Mouse (Mus musculus): ENCODE results near the gene Stat2. TPM values are rescaled to one million over a fixed set of nuclear protein-coding genes. Genes with fewer than 3 reads are reported as not detected.

Gene Stat2
- polyA plus RNA-seq, 1 experiment from 2014 or later = 16.7 TPM

DNA sequence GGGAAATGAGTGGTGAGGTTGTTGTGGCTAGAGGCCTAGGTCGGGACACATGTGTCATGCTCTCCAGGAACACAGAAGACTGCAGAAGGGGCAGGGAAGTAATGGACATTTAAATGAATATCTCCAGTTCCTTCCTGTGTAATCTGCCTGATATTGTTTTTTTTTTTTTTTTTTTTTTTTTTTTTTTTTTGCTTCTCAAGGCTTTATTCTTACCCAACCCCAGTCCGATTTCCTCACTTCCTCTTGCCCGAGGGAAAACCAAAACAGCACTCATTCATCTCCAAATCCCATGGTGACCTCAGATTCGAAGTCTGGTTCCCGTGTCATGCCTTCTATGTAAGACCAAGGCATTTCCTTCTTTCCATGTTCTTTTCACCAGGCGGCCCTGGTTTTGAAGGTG lies 27.9 kb downstream of the Stat2 start:
- no peak overlapping the region for H3K4me3 ChIP-seq (ENCODE audit: low read depth, low read length)
- H3K9me3 ChIP-seq (ENCODE audit: control insufficient read depth, low read length) = no peaks in the 10 kb centered on the region
- H3K27me3 ChIP-seq (ENCODE audit: control insufficient read depth, insufficient read depth, low read length) = no peaks in the 10 kb centered on the region
- 75% methylated on average over 6 of the region's 6 CpGs for WGBS
- H3K27ac ChIP-seq (ENCODE audit: low read depth, low read length) = no peak overlapping the region
- no peak overlapping the region for H3K9ac ChIP-seq (ENCODE audit: low read length)
- DNase-seq (ENCODE audit: low spot score, missing footprints) = no peak
- H3K4me1 ChIP-seq (ENCODE audit: control insufficient read depth, insufficient read depth, low read length) = peaks cover 5% of the 10 kb centered on the region
- no peaks in the 10 kb centered on the region for H3K36me3 ChIP-seq (ENCODE audit: control insufficient read depth, insufficient read depth, low read length)
- H3K4me2 ChIP-seq = no peak overlapping the region
- ATAC-seq (ENCODE audit: low FRiP score) = no peak

DNA sequence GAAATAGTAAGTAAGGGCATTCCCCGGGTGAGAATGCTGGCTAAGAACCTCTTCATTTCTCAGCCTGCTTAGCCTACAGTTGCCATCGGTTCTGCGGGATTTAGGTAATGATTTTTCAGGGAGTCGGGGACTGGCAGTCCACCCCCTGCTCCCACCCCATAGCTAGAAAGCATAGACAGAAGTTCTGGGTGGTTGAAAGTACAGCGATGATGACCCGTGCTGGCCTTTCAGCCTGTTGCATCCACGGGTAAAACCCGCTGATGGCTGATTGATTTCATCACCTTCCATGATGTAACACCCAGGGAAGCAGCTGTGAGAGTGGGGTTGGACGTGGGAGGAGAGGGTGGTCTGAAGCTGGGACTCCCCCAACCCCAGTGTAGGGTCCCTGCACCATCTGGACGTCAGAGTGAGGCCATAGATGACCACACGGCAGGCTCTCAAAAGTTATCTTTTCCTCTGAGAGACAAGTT lies 28.4 kb downstream of the Stat2 start, which contains the start of gene Il23a:
Gene Il23a, minus strand, starts transcription at position 51 of the 470 bp plus-strand sequence.
- Histone ChIP-seq H3K4me1 (ENCODE audit: control insufficient read depth, insufficient read depth, low read length) (peaks cover 5% of the 10 kb centered on the region), H3K4me2 (no peak within 1 kb of the TSS), H3K27me3 (ENCODE audit: control insufficient read depth, insufficient read depth, low read length) (no peaks in the 10 kb centered on the region), H3K9ac (ENCODE audit: low read length) (no peak within 1 kb of the TSS), H3K27ac (ENCODE audit: low read depth, low read length) (no peak within 1 kb of the TSS), H3K9me3 (ENCODE audit: control insufficient read depth, low read length) (no peaks in the 10 kb centered on the region), H3K36me3 (ENCODE audit: control insufficient read depth, insufficient read depth, low read length) (no peaks in the 10 kb centered on the region), H3K4me3 (ENCODE audit: low read depth, low read length) (no peak within 1 kb of the TSS)
- ATAC-seq (ENCODE audit: low FRiP score) (no peak), DNase-seq (ENCODE audit: low spot score, missing footprints) (no peak)
- WGBS = 83% methylated on average over 11 of the region's 11 CpGs

DNA sequence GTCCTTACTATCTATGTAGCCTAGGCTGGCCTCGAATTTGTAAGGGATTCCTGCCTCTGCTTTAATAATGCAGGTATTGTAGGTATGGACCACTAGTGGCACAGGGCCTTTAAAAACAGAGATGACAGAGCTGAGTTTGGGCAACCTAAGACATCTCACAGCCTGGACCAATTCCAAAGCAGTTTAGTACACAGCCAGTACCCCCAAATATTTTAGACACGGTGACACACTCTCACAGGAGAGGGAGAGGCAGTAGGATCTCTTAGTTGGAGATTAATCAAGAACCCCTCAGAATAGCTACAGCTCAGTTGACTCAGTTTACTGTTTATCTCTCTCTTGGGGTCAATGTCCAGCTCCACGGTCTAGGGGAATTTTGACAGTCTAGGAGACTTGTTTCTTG lies 32.0 kb downstream of the Stat2 start:
- no peaks in the 10 kb centered on the region for H3K27me3 ChIP-seq (ENCODE audit: control insufficient read depth, insufficient read depth, low read length)
- H3K4me3 ChIP-seq (ENCODE audit: low read depth, low read length) = peak overlapping the region; percentile 40
- ATAC-seq (ENCODE audit: low FRiP score) = no peak
- DNase-seq (ENCODE audit: low spot score, missing footprints) = no peak
- peak overlapping the region; percentile 73 for H3K9ac ChIP-seq (ENCODE audit: low read length)
- peak overlapping the region; percentile 52 for H3K27ac ChIP-seq (ENCODE audit: low read depth, low read length)
- H3K36me3 ChIP-seq (ENCODE audit: control insufficient read depth, insufficient read depth, low read length) = no peaks in the 10 kb centered on the region
- peak overlapping the region; percentile 65 for H3K4me2 ChIP-seq
- 46% methylated on average over 3 of the region's 3 CpGs for WGBS
- H3K9me3 ChIP-seq (ENCODE audit: control insufficient read depth, low read length) = no peaks in the 10 kb centered on the region
- peaks cover 11% of the 10 kb centered on the region for H3K4me1 ChIP-seq (ENCODE audit: control insufficient read depth, insufficient read depth, low read length)

DNA sequence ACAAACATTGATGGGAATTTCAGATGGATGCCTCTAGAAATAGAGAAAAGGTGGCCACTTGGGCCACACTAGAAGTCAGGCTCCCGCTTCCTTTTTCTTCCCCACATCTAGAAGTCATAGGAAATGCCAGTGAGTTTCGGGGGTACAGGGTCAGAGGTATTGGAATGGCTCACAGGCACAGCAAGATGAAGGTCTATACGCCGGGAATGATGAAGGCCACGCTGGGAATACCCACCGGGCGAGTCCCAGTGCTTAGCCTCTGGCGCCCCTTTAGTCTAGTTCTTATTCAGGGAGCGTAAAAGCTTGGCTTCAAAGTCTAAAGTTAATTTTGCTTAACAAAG lies 32.4 kb downstream of the Stat2 start:
- Histone ChIP-seq H3K9ac (ENCODE audit: low read length) (peak overlapping the region; percentile 73), H3K4me3 (ENCODE audit: low read depth, low read length) (peak overlapping the region; percentile 40), H3K9me3 (ENCODE audit: control insufficient read depth, low read length) (no peaks in the 10 kb centered on the region), H3K27me3 (ENCODE audit: control insufficient read depth, insufficient read depth, low read length) (no peaks in the 10 kb centered on the region), H3K27ac (ENCODE audit: low read depth, low read length) (peak overlapping the region; percentile 52), H3K36me3 (ENCODE audit: control insufficient read depth, insufficient read depth, low read length) (no peaks in the 10 kb centered on the region), H3K4me2 (peak overlapping the region; percentile 65), H3K4me1 (ENCODE audit: control insufficient read depth, insufficient read depth, low read length) (peaks cover 11% of the 10 kb centered on the region)
- 0% methylated on average over 9 of the region's 9 CpGs for WGBS
- ATAC-seq (ENCODE audit: low FRiP score) (peak; percentile 59), DNase-seq (ENCODE audit: low spot score, missing footprints) (no peak)

DNA sequence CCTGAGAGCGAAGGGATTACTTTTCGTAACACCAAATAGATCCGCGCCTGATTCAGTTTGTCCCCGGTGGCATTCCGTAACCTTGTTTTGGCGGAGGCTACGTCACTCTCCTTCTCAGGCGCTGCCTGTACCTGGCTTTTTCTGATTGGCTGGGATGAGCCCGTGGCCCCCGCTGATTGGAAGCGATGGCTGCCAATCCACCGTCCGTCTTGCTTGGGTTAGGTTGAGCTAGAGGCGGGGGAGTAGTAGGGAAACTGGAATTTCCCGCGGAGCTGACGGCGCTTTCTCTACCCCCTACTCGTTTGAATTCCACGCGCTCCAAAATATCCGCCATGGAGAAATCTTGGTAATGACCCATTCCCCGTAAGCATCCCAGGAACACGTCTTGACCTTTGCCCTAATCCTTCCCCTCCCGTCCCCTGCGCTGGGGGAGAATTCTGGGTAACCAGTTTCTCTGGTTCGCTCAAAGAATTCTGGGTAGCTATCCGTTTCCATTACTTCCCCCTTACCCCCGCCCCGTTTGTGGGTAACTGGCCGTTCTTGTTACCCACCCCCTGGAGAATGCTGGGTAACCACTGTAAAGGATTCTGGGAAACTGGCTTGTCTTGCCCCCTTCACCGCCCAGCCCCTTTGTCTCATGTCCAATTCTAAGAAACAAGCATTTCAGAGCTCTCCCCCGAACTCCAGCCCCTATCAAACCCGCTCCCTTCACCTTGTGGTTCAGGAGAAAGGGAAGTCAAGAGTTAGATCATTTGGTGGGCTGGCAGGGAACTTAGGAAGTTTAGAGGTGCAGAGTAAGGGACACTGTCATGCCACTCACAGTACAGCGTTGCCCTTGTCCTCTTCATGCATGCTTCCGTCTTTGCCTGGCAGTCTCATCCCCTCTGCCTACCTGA lies 33.0 kb downstream of the Stat2 start, which contains the start of gene Pan2:
Gene Pan2, plus strand, starts transcription at position 210 of the 896 bp plus-strand sequence.
- H3K27me3 ChIP-seq (ENCODE audit: control insufficient read depth, insufficient read depth, low read length) = no peaks in the 10 kb centered on the region
- H3K4me3 ChIP-seq (ENCODE audit: low read depth, low read length) = peak within 1 kb of the TSS; percentile 40
- 3% methylated on average over 37 of the region's 37 CpGs for WGBS
- peak; percentile 99 for ATAC-seq (ENCODE audit: low FRiP score)
- H3K27ac ChIP-seq (ENCODE audit: low read depth, low read length) = peak within 1 kb of the TSS; percentile 73
- no peaks in the 10 kb centered on the region for H3K9me3 ChIP-seq (ENCODE audit: control insufficient read depth, low read length)
- H3K9ac ChIP-seq (ENCODE audit: low read length) = peak within 1 kb of the TSS; percentile 76
- DNase-seq (ENCODE audit: low spot score, missing footprints) = peak; percentile 100
- H3K4me2 ChIP-seq = peak within 1 kb of the TSS; percentile 65
- peaks cover 11% of the 10 kb centered on the region for H3K4me1 ChIP-seq (ENCODE audit: control insufficient read depth, insufficient read depth, low read length)
- peaks cover 3% of the 10 kb centered on the region; the same call in 1 of the 2 replicates for H3K36me3 ChIP-seq (ENCODE audit: control insufficient read depth, insufficient read depth, low read length)

DNA sequence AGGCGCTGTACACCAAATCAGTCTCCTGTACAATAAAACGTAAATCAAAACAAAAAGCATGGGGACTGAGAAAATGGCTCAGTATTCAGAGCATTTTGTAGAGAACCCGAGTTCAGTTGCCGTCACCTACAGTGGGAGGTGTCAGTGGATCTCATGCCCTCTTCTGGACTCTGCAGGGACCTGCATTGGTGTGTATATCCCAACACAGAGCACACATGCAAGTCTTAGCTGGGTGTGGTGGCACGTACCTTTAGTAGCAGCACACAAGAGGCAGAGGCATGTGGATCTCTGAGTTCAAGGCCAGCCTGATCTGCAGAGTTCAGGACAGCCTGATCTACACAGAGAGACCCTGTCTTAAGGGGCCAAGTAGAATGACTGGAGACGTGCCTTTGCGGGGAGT lies 39.3 kb downstream of the Stat2 start:
- WGBS = 92% methylated on average over 7 of the region's 7 CpGs
- no peaks in the 10 kb centered on the region for H3K4me1 ChIP-seq (ENCODE audit: control insufficient read depth, insufficient read depth, low read length)
- no peaks in the 10 kb centered on the region for H3K9me3 ChIP-seq (ENCODE audit: control insufficient read depth, low read length)
- ATAC-seq (ENCODE audit: low FRiP score) = no peak
- H3K27ac ChIP-seq (ENCODE audit: low read depth, low read length) = no peak overlapping the region
- H3K9ac ChIP-seq (ENCODE audit: low read length) = no peak overlapping the region
- no peaks in the 10 kb centered on the region for H3K27me3 ChIP-seq (ENCODE audit: control insufficient read depth, insufficient read depth, low read length)
- H3K36me3 ChIP-seq (ENCODE audit: control insufficient read depth, insufficient read depth, low read length) = peaks cover 23% of the 10 kb centered on the region
- DNase-seq (ENCODE audit: low spot score, missing footprints) = no peak
- no peak overlapping the region for H3K4me3 ChIP-seq (ENCODE audit: low read depth, low read length)
- H3K4me2 ChIP-seq = no peak overlapping the region

DNA sequence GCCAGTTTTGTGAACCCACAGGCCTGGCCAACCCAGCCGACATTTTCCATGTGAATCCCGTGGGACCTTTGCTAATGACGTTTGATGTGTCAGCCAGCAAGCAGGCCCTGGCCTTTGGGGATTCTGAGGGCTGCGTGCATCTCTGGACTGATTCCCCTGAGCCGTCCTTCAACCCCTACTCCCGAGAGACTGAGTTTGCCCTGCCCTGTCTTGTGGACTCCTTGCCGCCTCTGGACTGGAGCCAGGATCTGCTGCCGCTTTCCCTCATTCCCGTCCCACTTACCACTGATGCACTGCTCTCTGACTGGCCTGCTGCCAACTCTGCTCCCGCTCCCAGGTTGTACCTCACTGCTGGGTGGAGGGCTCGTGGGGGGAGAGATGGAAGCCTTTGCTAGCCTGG lies 39.8 kb downstream of the Stat2 start:
- Histone ChIP-seq H3K36me3 (ENCODE audit: control insufficient read depth, insufficient read depth, low read length) (peaks cover 25% of the 10 kb centered on the region), H3K27ac (ENCODE audit: low read depth, low read length) (no peak overlapping the region), H3K9ac (ENCODE audit: low read length) (no peak overlapping the region), H3K4me1 (ENCODE audit: control insufficient read depth, insufficient read depth, low read length) (no peaks in the 10 kb centered on the region), H3K4me3 (ENCODE audit: low read depth, low read length) (no peak overlapping the region), H3K27me3 (ENCODE audit: control insufficient read depth, insufficient read depth, low read length) (no peaks in the 10 kb centered on the region), H3K9me3 (ENCODE audit: control insufficient read depth, low read length) (no peaks in the 10 kb centered on the region), H3K4me2 (no peak overlapping the region)
- DNase-seq (ENCODE audit: low spot score, missing footprints) (peak; percentile 14), ATAC-seq (ENCODE audit: low FRiP score) (no peak)
- 88% methylated on average over 11 of the region's 11 CpGs for whole genome bisulfite sequencing

DNA sequence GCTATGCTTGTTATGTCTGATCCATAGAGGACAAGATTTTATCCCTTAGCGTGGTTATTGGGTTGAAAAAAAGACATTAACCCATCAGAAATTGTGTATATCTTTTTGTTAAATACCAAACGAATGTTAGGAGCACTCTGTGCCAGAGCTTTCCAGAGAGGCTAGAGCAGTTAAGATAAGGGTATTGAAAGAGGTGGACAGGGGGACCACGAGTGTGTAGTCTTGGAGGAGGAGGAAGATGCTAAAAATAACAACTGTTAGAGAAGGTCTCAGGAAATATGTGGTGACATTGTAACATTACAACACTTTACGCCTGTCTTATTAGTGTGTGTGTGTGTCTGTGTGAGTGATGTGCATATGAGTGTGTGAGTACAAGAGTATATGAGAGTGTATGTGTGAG lies 40.5 kb downstream of the Stat2 start:
- Histone ChIP-seq H3K4me2 (no peak overlapping the region), H3K9ac (ENCODE audit: low read length) (no peak overlapping the region), H3K27ac (ENCODE audit: low read depth, low read length) (no peak overlapping the region), H3K36me3 (ENCODE audit: control insufficient read depth, insufficient read depth, low read length) (peaks cover 25% of the 10 kb centered on the region), H3K9me3 (ENCODE audit: control insufficient read depth, low read length) (no peaks in the 10 kb centered on the region), H3K4me3 (ENCODE audit: low read depth, low read length) (no peak overlapping the region), H3K4me1 (ENCODE audit: control insufficient read depth, insufficient read depth, low read length) (no peaks in the 10 kb centered on the region), H3K27me3 (ENCODE audit: control insufficient read depth, insufficient read depth, low read length) (no peaks in the 10 kb centered on the region)
- ATAC-seq (ENCODE audit: low FRiP score) = no peak
- 95% methylated on average over 4 of the region's 4 CpGs for WGBS
- DNase-seq (ENCODE audit: low spot score, missing footprints) = no peak

DNA sequence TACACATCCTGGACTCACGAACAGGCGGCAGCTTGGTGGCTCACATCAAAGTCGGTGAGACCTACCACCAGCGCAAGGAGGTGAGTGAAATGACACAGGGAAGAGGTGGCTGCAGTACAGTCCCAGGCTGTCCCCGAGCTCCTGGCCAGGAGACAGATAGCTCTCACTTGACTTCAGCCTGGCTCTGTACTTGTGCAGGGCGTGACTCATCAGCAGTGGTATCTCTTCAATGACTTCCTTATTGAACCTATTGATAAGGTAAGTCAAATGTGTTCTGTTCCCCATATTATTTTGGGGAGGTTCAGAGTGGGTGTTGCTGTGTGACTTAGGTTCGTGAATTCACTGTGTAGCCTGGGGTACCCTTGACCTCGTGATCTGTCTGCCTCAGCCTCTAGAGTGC lies 45.2 kb downstream of the Stat2 start:
- Histone ChIP-seq H3K36me3 (ENCODE audit: control insufficient read depth, insufficient read depth, low read length) (peaks cover 25% of the 10 kb centered on the region), H3K27ac (ENCODE audit: low read depth, low read length) (no peak overlapping the region), H3K4me1 (ENCODE audit: control insufficient read depth, insufficient read depth, low read length) (no peaks in the 10 kb centered on the region), H3K27me3 (ENCODE audit: control insufficient read depth, insufficient read depth, low read length) (no peaks in the 10 kb centered on the region), H3K9me3 (ENCODE audit: control insufficient read depth, low read length) (no peaks in the 10 kb centered on the region), H3K9ac (ENCODE audit: low read length) (no peak overlapping the region), H3K4me2 (no peak overlapping the region), H3K4me3 (ENCODE audit: low read depth, low read length) (no peak overlapping the region)
- ATAC-seq (ENCODE audit: low FRiP score) = no peak
- WGBS = 95% methylated on average over 8 of the region's 8 CpGs
- DNase-seq (ENCODE audit: low spot score, missing footprints) = peak; percentile 19

Data from midbrain, embryonic 11.5 days (tissue).